Mouse (Mus musculus) liver, postnatal 0 days (tissue): ENCODE results near the gene Prr18.
A peak's percentile ranks its signal among the peaks of the same experiment; 100 is the strongest.

Experiments used
- CTCF ChIP-seq: sonication (generic); IDR thresholded peaks from 2 replicates; pipeline ENCODE4 v1.5.1; 2016; ENCODE audit warnings: antibody characterized with exemption, low read depth
- EP300 ChIP-seq: IDR thresholded peaks from 2 replicates; pipeline ENCODE4 v1.6.1; 2016; ENCODE audit warnings: antibody characterized with exemption, low read depth, mild to moderate bottlenecking

DNA sequence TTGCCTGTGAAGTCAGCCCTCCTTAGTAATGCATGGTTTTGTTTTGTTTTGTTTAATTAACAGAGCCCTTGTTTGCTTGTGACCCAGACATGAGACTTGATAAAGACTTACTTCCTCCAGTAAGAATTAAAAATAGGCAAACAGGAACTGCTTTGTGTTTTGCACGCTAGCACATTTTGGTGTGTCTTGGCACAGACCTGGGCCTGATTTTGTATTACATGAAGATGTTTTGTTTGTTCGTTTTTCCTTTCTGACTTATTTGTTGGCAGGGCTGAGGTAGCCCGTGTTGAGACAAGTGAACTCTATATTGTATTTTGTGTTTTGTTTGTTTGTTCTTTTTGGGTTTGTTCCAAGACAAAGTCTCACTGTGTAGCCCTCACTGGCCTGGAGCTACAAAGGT, 25.5 kb upstream of the Prr18 start:
- TF ChIP-seq EP300 (peak; percentile 20; the same call in 1 of the 2 replicates), CTCF (no peak)
